Mouse (Mus musculus) brain, embryonic 18.5 days (tissue): ENCODE results near the gene Adcy7.

Experiments
- DNase-seq: peaks from one replicate; pipeline ENCODE4 v3.0.0-alpha.2; 2012; ENCODE audit warnings: low read depth, low spot score

Gene Adcy7

DNA sequence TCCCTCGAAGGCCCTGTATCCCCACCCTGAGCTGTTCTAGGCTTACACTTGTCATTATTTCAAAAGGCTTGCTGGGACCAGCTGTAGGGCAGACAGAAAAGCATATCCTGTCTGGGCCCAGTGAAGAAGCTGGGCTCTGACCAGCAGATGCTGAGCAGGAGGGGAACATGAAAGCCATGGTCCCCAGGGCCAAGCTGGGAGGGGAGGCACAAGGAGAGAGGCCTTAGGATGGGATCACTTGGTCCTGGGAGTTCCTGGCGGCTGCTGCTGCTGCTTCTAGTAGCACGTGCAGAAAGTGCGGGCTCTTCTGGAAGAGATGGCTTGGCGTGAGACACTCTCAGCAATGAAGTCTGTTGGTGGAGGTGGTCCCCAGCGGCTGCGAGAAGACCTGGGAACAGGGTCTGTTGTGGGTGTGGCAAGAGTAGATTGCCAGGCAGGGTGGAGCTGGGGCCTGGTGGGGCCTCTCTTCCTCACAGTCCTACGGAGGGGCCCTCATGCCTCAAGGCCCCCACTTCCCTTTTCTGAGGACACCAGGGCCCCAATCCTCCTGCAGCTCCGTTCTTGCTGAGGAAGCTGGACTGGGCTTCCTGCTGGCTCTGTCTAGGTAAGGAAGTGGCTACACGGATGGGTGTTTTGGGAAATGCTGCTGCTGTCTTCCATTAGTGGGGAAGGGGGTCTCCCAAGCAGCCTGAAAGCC is 27.9 kb downstream of the Adcy7 start:
- no peak for DNase-seq

DNA sequence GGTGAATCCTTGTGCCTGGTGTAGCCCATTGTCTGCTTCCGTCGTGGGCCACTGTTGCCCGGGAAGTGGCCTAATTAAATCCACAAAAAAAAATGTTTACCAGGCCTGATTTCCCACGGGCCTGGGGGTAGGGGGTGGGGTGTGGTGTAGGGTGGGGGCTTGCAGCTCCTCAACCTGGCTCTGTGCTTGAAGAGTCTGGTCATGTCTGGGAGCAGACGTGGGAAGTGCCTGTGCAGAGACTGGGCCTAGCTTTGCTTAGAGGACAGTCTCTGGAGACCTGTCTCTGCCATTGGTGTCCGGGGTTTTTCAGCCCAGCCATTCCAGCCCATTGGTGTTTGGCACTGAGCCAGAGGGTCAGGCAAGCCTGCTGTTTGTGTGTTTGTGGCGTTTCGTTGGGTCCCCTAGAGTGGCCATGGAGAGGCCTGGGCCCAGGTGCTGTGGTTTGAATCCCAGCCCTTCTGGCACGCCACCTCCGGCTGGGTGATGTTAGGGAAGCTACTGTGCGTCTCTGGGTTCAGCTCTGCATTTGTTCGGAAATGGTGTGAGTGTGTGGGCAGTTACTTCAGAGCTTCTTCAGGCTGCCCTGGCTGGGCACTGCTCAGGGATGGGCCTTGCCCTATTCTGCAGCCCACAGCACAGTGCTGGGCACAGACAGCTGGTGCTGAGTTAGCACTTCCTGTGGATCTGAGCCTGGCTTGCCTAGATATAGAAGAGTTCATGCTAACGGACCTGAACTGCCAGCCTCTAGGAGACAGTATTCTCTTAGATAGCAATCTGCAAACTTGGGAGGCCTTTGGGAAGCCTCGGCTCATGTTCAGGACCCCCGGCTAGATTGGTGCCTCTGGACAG is 29.6 kb downstream of the Adcy7 start:
- DNase-seq: no peak

DNA sequence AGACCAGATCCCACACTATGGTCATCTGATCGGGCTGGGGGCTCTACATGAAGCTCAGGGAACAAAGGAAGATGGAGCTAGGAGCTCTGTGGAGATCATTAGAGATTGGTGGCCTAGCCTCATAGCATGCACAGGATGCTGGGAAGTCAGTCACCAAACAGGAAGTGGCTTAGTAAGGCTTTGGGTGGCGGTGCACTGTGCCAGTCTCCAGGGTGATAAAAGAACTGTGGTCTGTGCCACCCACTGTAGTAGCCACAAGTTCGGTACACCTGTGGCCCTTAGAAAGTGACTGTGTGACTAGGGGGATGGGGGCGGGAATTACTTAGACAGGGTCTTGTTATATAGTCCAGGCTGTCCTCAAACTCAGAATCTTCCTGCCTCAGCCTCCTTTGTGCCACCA is 33.6 kb downstream of the Adcy7 start:
- no peak for DNase-seq

DNA sequence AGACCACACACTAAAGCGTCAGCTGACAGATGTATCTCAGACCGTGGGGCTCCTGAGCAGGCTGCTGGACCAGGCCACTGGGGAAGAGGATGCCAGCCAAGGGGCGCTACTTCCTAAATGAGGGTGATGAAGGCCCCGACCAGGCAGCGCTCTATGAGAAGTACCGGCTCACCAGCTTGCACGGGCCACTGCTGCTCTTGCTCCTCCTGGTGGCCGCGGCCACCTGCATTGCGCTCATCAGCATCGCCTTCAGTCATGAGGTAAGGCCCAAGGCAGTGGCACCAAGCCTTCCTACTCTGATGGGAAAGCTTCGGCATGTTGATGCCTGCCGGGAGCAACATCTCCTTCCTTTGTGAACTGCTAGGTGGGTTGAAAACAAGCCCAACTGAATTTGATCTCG is 34.3 kb downstream of the Adcy7 start:
- no peak for DNase-seq

DNA sequence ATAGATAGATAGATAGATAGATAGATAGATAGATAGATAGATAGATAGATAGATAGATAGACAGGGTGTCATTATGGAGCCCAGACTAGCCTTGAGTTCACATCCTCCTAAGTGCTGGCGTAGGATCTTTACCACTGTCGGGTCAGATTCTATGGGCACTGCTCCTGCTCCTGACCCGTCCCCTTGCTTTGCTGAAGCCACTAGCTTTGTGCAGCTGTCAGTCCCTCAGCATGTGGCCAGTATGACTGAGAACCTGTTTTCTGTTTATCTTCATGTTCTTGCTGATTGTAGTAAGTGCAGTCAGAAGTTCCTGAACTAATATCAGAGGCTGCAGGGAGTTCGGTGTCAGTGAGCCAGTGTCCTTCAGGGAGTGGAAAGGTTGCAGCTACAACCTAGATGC is 35.5 kb downstream of the Adcy7 start:
- DNase-seq: no peak

DNA sequence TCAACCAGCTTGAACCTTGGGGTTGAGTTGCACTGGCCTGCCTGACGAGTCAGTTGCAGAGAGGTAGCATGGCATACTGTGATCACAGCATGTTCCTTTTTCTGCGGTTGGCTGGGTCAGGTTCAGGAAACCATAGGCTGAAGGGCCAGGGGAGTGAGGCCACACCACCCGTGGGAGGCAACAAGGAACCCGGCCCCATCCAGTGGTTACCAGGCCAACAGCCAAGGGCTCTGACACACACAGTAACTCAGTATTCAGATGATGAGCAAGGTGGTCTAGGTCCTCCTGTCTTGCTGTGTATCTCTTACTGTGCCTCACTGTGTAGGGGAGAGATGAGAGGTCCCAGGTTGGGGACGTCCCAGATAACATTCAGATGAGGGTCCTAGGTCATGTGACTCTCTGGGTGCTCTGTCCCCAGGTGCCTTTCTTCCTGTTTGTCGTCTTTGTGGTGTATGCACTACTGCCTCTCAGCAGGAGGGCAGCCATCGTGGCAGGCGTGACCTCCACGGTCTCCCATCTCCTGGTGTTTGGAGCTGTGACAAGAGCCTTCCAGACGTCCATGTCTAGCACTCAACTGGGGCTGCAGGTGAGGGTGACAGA is 37.2 kb downstream of the Adcy7 start:
- DNase-seq: no peak

DNA sequence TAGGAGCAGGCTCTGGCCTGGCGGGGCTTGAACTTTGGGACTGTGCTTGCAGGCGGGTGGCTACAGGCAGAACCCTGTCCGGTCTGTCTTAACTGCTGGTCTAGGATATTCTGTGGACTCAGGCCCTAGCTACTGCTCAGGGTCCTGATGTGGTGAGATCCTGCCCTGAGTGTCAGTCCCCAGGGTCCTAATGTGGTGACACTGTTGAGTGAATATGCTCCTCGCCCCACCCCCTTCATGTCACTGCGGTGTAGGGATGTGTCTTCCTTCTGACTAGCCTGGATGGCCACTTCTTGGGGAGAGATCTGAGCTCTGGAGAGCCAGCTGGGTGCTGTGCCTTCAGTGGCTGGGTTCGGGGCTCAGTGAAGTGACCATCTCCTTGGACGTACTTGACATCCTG is 37.7 kb downstream of the Adcy7 start:
- DNase-seq: no peak

DNA sequence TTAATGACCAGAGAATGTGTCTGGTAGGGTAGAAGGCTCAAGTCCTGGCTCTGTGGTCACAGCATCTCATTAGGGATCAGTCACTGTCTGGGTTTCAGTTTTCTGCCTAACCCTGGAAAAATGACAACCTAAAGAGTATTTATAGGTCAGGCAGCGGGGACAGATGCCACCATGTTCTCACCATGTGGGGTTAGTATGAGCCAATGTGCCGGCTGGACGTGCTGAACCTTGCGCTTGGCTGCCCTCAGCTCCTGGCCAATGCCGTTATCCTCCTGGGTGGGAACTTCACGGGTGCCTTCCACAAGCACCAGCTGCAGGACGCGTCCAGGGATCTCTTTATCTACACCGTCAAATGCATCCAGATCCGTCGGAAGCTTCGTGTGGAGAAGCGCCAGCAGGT is 38.1 kb downstream of the Adcy7 start:
- no peak for DNase-seq

DNA sequence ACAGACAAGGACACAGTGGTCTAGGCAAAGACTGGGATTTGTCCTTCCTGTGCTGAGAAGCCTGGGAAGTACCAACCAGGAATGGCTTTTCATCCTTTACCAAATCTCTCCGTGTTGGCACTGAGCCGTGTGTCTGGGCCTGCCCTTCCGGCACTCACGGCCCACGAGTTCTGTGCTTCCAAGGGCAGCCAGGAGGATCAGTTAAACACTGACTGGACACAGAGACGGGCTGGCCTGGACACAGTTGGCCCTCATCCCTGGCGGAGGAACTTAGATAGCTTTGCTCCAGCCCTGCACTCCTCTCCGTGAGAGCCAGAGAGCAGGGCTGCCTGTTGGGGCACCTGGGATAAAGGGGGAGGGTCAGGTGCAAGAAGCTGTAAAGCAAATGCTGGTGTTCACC is 40.8 kb downstream of the Adcy7 start:
- no peak for DNase-seq

DNA sequence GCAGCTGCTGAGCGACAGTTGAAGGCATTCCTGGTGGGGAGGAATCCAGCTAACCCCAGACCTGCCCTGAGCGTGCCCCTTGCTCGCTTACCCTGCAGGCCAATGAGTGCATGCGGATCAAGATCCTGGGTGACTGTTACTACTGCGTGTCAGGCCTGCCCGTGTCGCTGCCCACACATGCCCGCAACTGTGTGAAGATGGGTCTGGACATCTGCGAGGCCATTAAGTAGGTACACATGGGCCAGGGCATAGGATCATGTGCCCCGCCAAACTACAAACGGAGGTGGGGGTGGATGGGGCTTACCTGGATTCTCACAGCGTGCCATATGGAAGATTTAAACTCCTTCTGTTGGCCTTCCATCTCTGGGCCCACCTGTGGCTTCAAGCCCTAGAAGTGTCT is 41.8 kb downstream of the Adcy7 start:
- no peak for DNase-seq

DNA sequence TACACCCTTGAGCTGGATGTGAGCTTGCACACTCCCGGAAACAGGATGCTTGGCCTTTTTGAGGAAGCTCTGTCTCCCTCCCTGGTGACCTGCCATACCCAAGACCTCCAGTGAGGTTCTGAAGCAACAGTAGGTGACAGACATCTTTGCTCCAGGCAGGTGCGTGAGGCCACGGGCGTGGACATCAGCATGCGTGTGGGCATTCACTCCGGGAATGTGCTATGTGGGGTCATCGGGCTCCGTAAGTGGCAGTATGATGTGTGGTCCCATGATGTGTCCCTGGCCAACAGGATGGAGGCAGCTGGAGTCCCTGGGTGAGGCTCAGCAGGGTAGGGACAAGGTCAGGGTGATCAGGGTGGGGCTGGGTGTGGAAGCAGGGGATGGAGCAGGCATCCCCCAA is 43.1 kb downstream of the Adcy7 start:
- no peak for DNase-seq

DNA sequence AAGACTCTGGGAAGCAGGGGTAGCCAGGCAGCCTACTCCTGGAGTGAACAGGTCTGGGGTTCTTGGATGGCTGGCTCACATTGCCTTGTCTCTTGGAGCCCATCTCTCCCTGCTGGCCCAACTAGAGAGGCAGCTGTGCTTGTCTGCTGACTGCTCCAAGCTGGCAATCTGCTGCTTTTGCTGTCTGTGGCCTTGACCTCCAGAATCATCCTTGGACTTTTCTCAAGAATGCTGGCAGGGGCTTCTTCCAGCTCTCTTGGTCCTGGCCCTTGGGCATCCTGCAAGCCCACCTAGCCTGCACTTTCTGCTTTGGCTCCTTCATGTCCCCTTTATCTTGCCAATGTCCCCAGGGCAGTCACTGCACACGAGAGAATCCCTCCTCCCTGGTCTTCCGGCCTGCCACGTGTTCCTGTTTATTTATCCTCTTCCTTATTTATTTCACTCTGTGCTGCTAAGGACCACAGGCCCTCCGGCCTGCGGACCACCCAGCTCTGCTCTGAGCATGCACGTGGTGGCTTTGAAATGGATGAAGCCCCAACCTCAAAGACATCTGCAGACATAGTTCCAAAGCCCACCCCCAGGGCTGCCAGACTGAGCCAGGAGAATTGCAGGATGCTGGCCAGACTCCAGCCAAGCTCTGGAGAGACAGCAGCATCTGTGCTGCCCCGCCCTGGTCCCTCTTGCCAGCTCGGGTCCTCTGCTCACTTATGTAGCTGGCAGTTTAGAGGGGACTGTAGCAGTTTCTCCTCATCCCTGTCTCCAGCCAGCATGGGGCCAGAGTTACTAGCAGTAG is 44.1 kb downstream of the Adcy7 start:
- DNase-seq: peak; percentile 32

DNA sequence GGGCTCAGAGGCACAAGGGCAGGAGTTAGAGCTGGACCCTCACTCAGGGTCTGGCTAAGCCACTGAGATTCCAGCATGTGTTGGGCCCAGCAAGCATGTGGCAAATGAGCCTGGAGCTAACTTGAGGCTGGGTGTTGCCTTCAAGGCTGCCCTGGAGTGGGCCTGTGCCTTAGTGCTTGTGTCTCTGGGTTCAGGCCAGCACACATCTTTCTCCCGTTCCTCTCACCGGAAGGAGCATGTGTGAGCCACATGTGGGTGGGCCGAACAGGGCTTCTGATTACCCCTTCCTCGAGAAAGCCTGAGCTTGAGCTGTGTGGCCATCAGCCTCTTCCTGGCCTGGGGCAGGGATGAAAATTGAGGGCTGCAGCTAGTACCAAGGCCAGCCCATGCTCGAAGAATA is 45.1 kb downstream of the Adcy7 start:
- no peak for DNase-seq

DNA sequence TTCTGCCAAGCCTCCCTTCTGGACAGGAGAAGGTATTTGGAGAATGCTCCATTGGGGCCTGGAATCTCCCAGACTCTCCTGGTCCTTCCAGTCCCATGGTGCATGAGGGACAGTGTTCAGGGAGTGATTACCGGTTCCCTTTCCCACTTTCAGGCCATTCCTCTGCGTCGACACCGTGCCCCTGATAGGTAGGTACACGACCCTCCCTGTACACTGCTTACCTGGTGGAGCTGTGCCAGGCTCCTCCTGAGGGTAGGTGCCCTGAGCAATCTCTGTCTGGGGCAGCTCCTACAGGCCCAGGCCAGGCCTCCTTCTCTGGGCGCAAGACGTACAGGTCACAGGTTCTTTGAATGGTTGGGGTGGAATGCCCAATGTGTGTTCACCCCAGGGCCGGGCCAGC is 45.9 kb downstream of the Adcy7 start:
- no peak for DNase-seq

DNA sequence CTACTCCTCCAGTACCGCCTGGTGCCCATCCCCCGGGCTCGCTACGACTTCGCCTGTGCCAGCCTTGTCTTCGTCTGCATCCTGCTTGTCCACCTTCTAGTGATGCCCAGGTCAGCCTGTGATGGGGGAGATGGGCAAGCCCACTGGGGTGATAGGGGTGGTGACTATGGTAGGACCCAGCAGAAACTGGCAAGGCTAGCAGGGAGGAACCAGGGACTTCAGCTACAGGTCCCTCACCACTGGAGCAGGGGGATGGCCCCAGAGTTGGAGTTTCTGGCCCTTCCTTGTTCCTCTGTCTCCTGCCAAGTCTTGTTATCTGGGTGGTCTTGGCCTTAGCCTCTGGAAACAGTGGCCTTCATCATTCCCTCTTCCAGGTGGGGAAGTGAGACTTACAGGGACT is 47.9 kb downstream of the Adcy7 start:
- no peak for DNase-seq

DNA sequence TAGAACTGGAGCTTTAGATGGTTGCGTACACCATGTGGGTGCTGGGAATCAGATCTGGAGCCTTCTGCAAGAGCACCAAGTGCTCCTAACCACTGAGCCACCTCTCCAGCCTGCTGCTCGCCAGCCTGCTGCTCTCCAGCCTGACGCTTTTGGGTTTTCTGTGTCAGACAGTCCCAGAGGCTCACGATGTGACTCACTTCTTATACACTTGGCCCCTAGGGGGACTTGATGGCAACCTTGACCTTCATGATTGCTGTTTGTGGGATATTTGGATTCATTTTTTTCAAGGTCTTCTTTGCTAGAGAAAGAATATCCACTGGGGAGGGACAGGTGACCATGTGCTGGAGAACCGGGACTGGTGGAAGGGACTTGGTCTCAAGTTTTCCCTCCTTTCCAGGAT is 49.2 kb downstream of the Adcy7 start:
- no peak for DNase-seq

DNA sequence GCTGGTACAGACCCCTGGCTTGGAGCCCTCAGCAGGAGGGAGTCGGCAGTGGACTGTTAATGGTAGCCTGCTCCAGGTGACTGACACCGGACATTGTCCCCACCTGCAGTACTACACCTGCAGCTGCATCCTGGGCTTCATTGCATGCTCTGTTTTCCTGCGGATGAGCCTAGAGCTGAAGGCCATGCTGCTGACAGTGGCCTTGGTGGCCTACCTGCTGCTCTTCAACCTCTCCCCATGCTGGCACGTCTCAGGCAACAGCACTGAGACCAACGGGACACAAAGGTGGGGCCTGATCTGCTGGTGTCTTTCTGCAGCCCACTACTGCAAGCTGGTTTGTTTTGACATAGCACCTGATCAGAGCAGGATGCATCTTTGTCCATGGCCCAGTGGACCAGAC is 51.3 kb downstream of the Adcy7 start:
- no peak for DNase-seq

DNA sequence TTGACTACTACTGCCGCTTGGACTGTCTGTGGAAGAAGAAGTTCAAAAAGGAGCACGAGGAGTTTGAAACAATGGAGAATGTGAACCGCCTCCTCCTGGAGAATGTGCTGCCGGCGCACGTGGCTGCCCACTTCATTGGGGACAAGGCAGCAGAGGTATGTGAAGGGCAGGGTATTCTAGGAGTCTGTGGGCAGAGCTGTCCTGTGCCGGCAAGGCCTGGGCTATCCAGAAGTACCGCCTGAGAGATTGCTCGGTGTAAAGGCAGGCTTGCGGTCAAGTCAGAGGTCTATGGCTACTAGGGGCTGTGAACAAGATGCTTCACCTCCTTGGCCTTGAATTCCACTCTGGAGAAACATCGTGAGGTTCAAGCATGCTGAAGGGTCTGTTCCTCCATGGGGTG is 52.6 kb downstream of the Adcy7 start:
- no peak for DNase-seq

DNA sequence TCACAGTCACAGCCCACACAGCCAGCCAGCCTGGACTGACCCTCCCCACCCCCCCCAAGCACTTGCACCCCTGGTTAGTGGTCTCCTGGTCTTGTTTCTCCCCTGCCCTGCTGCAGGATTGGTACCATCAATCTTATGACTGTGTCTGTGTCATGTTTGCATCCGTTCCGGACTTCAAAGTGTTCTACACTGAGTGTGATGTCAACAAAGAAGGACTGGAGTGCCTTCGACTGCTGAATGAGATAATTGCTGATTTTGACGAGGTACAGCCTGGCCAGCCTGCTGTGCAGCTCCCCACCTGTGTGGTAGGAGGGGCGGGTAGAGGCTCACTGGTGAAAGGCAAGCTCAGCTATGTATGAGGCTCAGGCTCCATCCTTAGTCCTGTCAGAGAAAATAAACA is 53.0 kb downstream of the Adcy7 start:
- DNase-seq: no peak

DNA sequence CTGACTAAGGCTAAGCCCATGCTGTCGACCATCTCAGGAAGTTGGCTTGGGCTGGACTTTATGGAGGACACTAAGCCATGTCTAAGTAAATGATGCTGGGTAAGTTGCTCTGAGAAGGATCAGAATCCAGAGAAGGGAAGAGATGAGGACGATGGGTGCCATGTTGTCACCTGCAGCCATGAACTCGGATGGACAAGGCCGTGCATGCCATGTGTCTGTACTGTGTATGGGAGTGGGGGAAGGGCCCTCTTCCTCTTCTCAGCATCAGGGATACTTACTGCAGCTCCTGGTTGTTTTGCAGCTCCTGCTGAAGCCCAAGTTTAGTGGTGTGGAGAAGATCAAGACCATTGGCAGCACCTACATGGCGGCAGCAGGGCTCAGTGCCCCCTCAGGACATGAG is 53.6 kb downstream of the Adcy7 start:
- DNase-seq: no peak

DNA sequence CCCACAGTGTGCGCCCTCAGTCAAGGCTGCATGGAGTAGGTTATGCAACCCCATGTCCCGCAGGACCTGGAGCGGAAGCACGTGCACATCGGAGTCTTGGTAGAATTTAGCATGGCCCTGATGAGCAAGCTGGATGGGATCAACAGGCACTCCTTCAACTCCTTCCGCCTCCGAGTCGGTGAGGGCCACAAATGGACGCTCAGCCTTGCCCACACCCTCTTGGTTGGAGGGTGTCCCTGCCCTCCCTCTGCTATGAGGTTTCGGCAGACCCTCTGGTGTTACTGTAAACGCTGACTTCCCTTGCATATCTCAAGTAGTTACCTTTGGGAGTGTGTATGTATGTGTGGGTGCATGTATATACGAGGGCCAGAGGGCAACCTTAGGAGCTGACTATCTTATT is 54.1 kb downstream of the Adcy7 start:
- DNase-seq: no peak

DNA sequence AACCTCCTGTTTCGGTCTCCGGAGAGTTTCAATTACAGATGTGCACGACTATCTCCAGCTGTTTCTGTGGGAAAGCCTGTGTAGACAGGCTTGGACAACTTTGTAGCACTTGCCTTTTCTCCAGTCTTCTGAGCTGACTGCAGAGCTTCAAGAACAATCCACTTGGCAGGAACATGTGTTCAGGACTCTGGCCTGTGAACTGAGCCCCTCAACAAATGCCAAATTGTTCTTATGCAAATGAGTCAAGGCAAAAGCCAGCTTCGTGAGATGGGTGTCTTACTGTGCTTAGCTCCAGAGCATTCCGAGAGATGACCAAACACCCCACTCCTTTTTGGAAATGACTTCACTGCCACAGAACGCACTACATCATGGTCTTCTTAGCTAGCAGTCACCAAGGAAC is 56.5 kb downstream of the Adcy7 start:
- no peak for DNase-seq
